Mouse (Mus musculus) liver, postnatal 0 days (tissue): ENCODE data around the gene Eapp.

Source experiments
- CTCF ChIP-seq: sonication (generic); IDR thresholded peaks from 2 replicates; pipeline ENCODE4 v1.5.1; 2016; ENCODE audit warnings: antibody characterized with exemption, low read depth
- EP300 ChIP-seq: IDR thresholded peaks from 2 replicates; pipeline ENCODE4 v1.6.1; 2016; ENCODE audit warnings: antibody characterized with exemption, low read depth, mild to moderate bottlenecking

- no peak for TF ChIP-seq EP300
- TF ChIP-seq CTCF = no peak
Measured at GRCm38 (mm10) chr12:54632141-54632540, 63.6 kb downstream of the Eapp start.
